Mouse (Mus musculus) monocyte, adult 5-6 weeks (primary cell): ENCODE measurements around the gene Bicral. TPM values are rescaled to one million over a fixed set of nuclear protein-coding genes. Genes with fewer than 3 reads are reported as not detected.

Experiments
- ATAC-seq: fragments of 153-309, 156-312 bp; replicated peaks from 2 replicates; pipeline ENCODE4 v1.8.0; 2017; ENCODE audit warnings: mild to moderate bottlenecking; ENCODE audit not compliant: low TSS enrichment, insufficient number of reproducible peaks, severe bottlenecking, poor library complexity, low FRiP score
- total RNA-seq: library from RNA; stranded (forward); fragments of 200-1000, 200-491, 200-594 nt; gene quantifications from 3 replicates; pipeline ENCODE4 v1.2.3, GENCODE M21; 2017

Bicral gene
- 15.0 to 38.1 TPM (median 25.2 TPM) in 3 replicates for total RNA-seq

GRCm38 (mm10) chr17:46857903-46858748 is at the start of gene Bicral:
Gene Bicral (minus strand): TSS chr17:46858482.
- 0 out of 2 replicates have a peak, but pooled peaks have one; percentile 7 for ATAC-seq

DNA sequence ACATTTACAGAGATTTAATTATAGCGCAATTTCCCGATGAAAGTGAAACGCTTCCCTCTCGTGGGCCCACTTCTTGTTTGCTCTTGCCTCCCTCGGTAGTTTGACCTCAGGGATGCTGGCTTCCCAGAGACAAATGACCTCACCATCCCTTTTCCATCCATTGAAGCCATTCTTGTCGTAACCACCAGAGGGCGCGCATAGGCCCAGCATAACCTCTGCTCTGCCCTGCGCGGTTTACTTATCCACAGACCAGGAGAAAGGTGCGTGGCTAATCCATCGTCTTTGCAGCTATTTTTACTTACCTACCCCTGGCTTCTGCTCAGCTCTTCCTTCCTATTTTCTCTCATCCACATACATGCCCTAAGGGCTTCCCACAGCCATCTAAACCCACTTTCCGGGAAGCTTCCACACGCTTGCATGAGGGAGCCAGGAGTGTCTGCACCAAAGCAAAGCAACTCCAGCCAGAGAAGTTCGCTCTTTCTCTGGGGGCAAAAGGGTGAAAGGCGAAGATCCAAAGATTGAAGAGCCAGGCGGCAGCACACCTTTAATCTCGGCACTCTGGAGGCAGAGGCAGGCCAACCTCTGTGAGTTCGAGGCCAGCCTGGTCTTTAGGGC is 45.7 kb upstream of the Bicral start:
- ATAC-seq, result peak; percentile 97

GRCm38 (mm10) chr17:46900941-46901340 is 42.7 kb upstream of the Bicral start:
- ATAC-seq, result no peak

GRCm38 (mm10) chr17:46897221-46897950 is 39.1 kb upstream of the Bicral start:
- ATAC-seq, result no peak

DNA sequence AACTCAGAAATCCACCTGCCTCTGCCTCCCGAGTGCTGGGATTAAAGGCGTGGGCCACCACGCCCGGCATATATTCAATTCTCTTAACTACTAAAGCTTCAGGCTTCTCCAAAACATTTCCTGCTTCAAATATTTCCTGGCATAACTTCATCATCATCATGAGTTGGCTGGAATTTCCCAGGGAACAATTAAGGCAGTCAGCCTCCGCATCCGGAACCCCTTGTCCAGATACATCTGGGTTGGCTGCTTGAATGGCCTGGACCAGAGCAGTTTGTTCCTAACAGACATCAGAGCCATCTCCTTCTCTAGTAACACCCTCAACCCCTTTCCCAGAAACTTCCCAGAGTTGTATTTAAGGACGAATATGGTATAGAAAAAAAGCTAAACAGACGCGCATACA is 37.1 kb upstream of the Bicral start:
- no peak for ATAC-seq

- ATAC-seq, result no peak; the same call in 1 of the 2 replicates
These were observed 32.7 kb upstream of the Bicral start for GRCm38 (mm10) chr17:46890843-46891594.

- peak; percentile 94 for ATAC-seq
These were observed 32.0 kb upstream of the Bicral start, which contains the start of gene Tbcc for GRCm38 (mm10) chr17:46890116-46890815. Gene Tbcc (plus strand): TSS chr17:46890684.

DNA sequence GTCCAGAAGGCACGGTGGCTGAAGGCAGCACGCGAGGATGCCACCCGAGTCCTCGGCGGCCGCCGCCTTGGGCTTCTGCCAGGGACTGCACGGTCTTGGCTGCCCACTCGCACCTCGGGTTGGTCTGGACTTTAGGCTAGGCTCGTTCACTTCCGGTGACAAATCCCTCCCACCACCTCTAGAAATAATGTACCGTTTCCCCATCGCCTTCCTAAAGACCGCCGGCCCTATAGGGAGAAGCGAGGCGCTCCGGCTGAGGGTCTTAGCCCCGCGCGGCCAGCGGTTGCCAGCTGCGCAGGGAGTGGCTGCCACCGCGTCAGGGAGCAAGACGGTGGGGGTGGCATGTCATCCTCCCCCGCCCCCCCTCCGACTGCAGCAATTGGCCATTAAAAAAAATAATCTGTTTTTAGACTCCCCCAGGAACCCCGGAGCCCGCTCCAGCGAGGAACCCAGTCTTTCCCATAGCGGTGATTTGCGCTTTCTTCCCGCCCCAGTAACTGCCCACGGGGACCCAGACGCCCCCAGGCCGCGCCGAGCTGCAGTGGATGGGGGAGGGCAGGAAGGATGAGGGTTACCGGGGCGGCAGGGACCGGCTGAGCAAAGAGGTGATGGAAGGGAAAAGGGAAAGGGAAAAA is 31.3 kb upstream of the Bicral start:
- ATAC-seq, result peak; percentile 41

DNA sequence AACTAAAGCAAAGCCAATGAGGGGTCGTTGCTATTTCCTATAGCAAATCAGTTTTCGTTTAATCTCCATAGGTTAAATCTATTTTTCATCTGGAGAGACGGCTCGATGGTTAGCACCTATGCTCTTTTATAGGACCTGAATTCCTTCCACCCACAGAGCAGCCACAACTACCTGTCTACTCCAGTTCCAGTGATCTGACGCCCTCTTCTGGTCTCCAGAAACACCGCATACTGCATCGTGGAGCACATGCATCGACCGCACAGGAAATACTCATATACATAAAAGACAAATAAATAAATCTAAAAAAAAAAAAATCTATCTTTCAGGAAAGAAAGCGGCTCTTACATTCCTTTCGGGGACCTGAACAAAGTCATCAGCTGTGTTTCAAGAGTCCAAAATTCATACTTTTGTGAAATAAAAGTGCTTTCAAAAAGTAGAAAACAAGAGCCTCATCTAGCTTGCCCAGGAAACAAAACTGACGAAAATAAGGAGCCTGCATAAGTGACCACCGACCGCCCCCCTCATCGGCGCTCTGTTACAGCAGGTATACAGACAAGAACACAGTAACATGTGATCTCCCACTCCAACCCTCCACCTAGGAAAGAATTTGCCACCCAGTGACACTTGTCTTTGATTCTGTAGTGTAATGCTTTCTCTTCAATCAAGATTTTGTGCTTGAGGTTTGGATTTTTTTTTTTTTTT is 30.4 kb upstream of the Bicral start:
- no peak for ATAC-seq

- no peak for ATAC-seq
These were observed 27.8 kb upstream of the Bicral start for GRCm38 (mm10) chr17:46885910-46886643.

- ATAC-seq, result no peak
These were observed 27.1 kb upstream of the Bicral start for GRCm38 (mm10) chr17:46885218-46885909.

- no peak for ATAC-seq
These were observed 26.5 kb upstream of the Bicral start for GRCm38 (mm10) chr17:46884766-46885165.

DNA sequence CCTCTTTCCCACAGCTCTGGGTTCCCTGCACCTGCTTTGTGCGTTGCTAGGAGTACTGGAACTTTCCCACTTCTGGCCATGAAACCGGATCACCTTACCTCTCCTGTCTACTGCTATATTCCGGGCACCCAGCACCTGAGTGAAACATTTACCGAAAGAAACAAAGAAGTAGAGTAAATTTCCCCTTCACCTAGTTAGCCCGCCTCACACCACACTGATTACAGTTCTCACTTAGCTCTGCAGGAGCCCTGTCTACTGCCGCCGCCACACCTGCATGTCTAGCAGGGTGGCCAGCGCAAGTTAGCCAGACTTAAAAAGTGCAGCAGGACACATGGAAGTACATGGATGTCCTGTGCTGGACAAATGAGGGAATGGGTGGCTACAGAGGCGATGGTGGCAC is 24.8 kb upstream of the Bicral start:
- no peak for ATAC-seq

DNA sequence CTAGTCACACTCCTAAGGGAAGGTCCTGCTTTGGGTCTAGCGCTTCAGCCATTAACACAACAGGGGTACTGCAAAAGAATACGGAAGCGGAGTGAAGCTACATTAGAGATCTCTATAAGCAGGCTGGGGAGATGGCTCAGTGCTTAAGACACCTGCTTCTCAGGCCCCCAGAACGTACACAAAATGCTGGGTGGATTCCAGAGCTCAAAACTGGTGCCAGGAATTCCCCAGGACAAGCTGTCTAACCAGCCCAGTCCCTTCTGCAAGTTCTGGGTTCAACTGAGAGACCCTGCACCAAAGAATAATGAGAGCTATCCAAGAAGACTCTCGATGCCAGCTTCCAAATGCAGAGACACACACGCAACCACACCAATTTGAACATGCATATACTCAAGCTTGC is 23.4 kb upstream of the Bicral start:
- ATAC-seq, result no peak

- no peak for ATAC-seq
These were observed 22.0 kb upstream of the Bicral start for GRCm38 (mm10) chr17:46880322-46880721.

DNA sequence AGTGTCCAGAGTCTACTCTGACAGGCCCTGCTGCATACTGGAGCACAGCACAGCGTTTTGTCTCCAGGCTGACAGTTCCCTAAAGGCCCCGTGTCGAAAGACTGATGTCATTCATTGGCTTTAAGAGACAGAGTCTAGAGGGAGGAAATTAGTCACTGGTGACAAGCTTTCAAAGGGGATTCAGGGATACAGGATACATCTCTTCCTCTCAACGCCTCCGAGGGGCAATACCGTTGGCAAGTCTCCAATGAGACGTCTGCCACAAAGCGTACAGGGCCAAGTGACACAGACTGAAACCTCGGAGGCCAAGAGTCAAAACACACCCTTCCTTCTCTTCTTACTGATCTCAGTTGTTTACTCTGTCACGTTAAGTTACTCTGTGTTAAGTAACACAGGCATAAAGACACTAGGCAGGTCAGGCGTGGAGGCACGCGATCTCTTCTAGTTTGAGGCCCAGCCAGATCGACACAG is 21.6 kb upstream of the Bicral start:
- no peak for ATAC-seq
